Mouse (Mus musculus) erythroblast, embryonic 14.5 days (primary cell): ENCODE measurements around the gene Idh3g. TPM values are rescaled to one million over a fixed set of nuclear protein-coding genes. Genes with fewer than 3 reads are reported as not detected.
"Not testable (repeated sequence)": the region's sequence is repeated elsewhere in the genome, so short reads cannot be mapped to it uniquely, and the experiment has no call there.

Experiments used
- H3K27me3 ChIP-seq: 2 replicates; pipeline ENCODE4 v1.6.1; 2012; ENCODE audit warnings: inconsistent platforms; ENCODE audit not compliant: control insufficient read depth
- H3K36me3 ChIP-seq: 2 replicates; pipeline ENCODE4 v1.6.1; 2012; ENCODE audit warnings: mild to moderate bottlenecking, inconsistent platforms; ENCODE audit not compliant: control insufficient read depth
- H3K4me1 ChIP-seq: 2 replicates; pipeline ENCODE4 v1.6.1; 2012; ENCODE audit warnings: inconsistent platforms; ENCODE audit not compliant: control insufficient read depth
- H3K4me3 ChIP-seq: replicated peaks from 2 replicates; pipeline ENCODE3; 2012; ENCODE audit warnings: moderate library complexity, mild to moderate bottlenecking, inconsistent platforms
- H3K9me3 ChIP-seq: 2 replicates; pipeline ENCODE4 v1.6.1; 2012; ENCODE audit warnings: low read length, inconsistent platforms, mixed read lengths; ENCODE audit not compliant: control insufficient read depth
- GATA1 ChIP-seq: IDR thresholded peaks from 2 replicates; pipeline ENCODE4 v1.6.1; 2012; ENCODE audit warnings: low read length, inconsistent platforms, mixed read lengths
- TAL1 ChIP-seq: IDR thresholded peaks from 3 replicates; pipeline ENCODE4 v1.6.1; 2012; ENCODE audit warnings: low read length, inconsistent platforms, mixed read lengths
- polyA plus RNA-seq: library from polyadenylated mRNA; stranded (reverse); fragments of >175 nt; gene quantifications from 2 replicates; pipeline ENCODE4 v1.2.3, GENCODE M21; 2012

The Idh3g gene
- polyA plus RNA-seq, 1 experiment: 4.3 TPM

DNA sequence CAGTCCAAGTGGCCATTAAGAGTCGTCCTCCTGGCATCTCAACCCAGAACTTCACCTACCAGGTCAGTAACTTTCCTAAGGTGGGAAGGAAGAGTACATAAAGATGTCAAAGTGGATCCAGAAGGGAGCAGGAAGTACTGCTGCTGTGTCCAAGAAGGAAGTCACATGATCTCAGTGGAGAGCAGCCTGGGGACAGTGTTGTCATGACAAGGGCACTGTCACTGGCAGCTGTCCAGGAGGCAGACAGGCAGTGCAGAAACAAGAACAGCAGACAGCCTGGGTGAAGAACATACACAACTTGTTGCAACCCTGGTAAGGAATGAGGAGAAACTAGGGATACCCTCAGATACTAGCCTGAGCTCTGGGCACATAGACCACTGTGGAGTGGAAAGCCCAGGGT lies 21.4 kb downstream of the Idh3g start:
- Histone ChIP-seq H3K36me3 (no peaks in the 10 kb centered on the region), H3K27me3 (no peaks in the 10 kb centered on the region; the same call in 1 of the 2 replicates), H3K4me3 (no peak overlapping the region), H3K9me3 (no peaks in the 10 kb centered on the region), H3K4me1 (no peaks in the 10 kb centered on the region)
- TF ChIP-seq TAL1 (no peak), GATA1 (no peak)

DNA sequence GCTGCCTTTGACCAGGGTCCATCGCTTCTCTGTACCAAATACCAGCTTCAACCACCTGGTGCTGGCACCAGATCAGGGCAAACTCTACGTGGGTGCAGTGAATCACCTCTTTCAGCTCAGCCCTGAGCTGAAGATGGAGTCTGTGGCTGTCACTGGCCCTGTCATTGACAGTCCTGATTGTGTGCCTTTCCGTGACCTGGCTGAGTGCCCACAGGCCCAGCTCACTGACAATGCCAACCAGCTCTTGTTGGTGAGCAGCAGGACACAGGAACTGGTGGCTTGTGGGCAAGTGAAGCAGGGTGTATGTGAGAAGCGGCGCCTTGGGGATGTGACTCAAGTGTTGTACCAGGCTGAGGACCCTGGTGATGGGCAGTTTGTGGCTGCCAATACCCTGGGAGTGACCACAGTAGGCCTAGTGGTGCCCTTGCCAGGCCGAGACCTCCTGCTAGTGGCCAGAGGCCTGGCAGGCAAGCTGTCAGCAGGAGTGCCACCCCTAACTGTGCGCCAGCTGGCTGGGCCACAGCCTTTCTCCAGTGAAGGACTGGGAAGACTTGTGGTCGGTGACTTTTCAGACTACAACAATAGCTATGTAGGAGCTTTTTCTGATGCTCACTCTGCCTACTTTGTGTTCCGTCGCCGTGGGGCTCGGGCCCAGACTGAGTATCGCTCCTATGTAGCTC lies 27.9 kb downstream of the Idh3g start:
- no peaks in the 10 kb centered on the region for H3K9me3 ChIP-seq
- H3K36me3 ChIP-seq: no peaks in the 10 kb centered on the region
- H3K4me1 ChIP-seq: no peaks in the 10 kb centered on the region
- H3K27me3 ChIP-seq: peaks cover 5% of the 10 kb centered on the region; the same call in 1 of the 2 replicates
- TF ChIP-seq GATA1 (no peak), TAL1 (no peak)
- no peak overlapping the region for H3K4me3 ChIP-seq

DNA sequence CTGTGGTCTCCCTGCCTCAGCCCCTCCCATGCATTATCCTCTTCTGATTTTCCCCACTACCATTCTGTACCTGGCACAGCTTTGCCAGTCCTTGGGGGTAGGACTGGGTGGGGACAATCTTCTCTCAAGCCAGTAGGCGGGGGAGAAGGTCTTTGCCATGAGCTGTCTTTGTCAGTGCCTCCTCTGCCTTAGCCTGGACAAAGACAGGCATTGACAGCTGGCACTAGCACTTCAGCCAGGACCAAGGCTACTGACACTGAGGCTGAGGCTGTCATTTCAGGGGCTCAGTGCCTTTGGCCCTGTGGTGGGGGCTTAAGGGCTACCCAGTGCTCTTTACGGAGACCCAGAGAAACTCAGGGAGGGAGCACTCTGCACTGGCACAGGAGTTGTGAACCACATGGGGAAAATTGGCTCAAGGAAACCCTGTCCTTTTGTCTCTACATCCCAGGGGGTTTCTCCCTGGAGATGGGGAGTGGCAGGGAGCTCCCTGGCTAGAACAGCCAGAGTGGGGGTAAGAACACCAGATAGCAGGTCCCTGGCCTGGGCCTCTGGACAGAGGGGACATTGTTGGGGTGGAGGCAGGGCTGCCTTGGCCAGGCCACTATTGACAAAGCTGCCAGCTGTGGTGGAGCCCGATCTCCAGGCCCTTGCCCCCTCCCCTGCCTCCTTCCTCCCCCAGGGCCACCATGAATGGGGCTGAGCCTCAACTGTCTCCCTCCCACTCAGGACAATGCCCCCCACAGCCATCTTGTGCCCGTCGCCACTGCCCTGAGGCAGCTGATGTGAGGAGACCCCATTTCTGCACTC lies 30.2 kb downstream of the Idh3g start, which contains the start of gene Plxnb3:
Gene Plxnb3 (plus strand): TSS at position 757 of the 807 bp plus-strand sequence.
- Histone ChIP-seq H3K4me3 (no peak within 1 kb of the TSS), H3K4me1 (no peaks in the 10 kb centered on the region), H3K27me3 (peaks cover 5% of the 10 kb centered on the region; the same call in 1 of the 2 replicates), H3K36me3 (no peaks in the 10 kb centered on the region), H3K9me3 (no peaks in the 10 kb centered on the region)
- TF ChIP-seq GATA1: no peak
- no peak for TF ChIP-seq TAL1

DNA sequence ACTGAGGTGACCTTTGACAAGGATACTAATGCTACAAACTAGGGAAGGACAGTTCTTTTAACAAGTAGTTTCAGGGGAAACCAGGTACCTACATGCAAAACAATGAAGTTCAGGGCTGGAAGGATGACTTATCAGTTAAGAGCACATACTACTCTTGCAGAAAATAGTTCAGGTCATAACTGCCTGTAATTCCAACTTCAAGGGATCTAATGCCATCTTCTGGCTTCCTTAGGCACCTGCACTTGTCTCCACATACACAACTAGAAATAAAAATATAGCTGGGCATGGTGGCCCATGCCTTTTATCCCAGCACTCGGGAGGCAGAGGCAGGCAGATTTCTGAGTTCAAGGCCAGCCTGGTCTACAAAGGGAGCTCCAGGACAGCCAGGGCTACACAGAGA lies 37.7 kb downstream of the Idh3g start:
- Histone ChIP-seq H3K4me1 (no peaks in the 10 kb centered on the region), H3K36me3 (no peaks in the 10 kb centered on the region), H3K4me3 (no peak overlapping the region), H3K27me3 (no peaks in the 10 kb centered on the region; the same call in 1 of the 2 replicates), H3K9me3 (no peaks in the 10 kb centered on the region)
- no peak for TF ChIP-seq GATA1
- TF ChIP-seq TAL1: no peak

DNA sequence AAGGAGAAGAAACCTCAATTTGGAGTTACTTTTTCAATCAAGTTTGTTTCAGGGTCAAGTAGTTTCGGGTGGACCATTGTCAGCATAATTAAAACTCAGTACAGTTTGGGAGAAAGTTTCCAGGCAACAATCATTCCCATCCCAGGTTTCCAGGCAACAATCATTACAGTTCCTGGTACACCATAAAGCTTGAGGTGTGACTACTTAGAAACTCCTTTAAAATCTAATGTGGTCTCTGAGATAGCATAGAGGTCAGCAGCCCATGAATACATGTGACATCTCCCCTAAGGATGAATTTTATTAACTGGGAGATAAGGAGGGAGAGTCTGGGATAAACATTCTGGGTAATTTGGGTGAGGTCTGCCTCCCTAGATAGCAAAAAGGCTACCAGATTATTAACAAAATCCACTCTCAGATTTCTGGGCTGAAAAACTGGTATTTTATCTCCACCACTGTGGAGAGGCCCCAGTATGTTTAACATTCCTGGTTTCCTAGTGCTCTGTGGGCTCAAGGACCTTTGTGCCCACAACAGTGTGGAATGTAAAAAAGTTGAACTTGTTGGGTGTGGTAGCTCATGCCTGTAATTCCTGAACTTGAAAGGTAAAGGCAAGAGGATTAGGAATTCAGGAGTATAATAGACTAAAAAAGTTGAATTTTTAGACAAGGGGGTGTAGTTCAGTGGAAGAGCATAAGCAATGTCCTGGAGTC lies 41.8 kb downstream of the Idh3g start:
- no peaks in the 10 kb centered on the region for H3K9me3 ChIP-seq
- no peaks in the 10 kb centered on the region for H3K4me1 ChIP-seq
- H3K4me3 ChIP-seq: no peak overlapping the region
- no peaks in the 10 kb centered on the region for H3K27me3 ChIP-seq
- TF ChIP-seq GATA1 (no peak), TAL1 (no peak)
- no peaks in the 10 kb centered on the region for H3K36me3 ChIP-seq

DNA sequence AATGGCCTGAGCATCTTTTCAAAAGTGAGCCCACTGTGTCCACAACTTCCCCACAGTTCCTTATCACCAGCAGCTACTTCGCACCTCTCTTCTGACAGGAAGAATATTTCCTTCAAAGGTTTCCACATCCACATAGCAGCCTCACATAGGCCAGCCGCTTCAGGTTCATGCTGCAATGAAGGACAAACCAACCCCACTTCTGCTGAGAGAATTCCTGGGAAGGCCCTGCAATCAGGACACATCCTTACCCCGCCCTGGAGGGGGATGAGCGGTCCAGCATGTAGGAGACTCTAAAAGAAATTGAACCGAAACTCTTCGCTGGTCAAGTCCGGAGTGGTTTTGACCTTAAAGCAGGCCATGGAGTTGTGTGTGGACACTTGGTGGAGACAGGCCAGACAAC lies 46.9 kb downstream of the Idh3g start:
- not testable (repeated sequence) for H3K9me3 ChIP-seq, H3K27me3 ChIP-seq, H3K36me3 ChIP-seq, H3K4me1 ChIP-seq, H3K4me3 ChIP-seq

DNA sequence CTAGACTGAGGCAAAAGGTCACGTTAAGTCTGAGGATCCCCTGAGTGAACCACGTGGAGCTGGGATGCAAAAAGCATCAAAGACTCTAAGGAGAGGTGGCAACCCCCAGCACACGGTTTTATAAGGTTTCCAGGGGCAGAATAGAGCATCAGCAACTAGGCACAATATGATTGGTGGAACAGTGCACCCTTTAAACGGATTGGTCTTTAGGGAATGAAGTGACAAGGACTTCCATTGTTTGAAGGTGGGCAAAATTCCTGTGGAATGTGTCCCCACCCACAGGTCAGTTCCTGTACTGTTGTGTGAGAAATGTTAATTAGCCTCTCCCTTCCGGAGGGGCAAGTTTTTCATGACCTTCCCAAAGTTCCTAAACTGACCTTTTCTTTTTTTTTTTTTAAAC lies 47.5 kb downstream of the Idh3g start:
- no peaks in the 10 kb centered on the region for H3K4me1 ChIP-seq
- TF ChIP-seq TAL1: no peak
- H3K9me3 ChIP-seq: no peaks in the 10 kb centered on the region
- H3K4me3 ChIP-seq: no peak overlapping the region
- H3K36me3 ChIP-seq: peaks cover 3% of the 10 kb centered on the region; the same call in 1 of the 2 replicates
- no peaks in the 10 kb centered on the region for H3K27me3 ChIP-seq

DNA sequence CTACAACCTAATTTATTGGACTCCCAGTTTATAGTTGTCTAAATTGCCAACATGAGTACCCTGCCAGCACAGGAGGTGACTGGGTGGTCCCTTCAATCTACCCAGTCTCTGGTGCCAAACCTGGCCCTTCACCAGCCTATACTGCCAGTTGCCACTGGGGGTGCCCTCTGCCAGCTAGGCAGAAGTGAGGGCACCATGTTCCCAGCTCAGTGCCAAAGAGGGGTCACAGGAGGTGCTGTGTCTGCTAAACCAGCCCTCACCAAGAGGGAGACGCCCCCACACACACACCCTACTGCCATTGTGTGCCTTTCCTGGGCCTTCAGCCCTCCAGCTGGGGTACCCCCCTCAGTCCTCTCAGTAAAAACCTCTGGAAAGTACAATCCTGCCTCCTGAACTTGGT lies 48.5 kb downstream of the Idh3g start:
- Histone ChIP-seq H3K27me3 (no peaks in the 10 kb centered on the region), H3K4me3 (no peak overlapping the region), H3K36me3 (peaks cover 4% of the 10 kb centered on the region; the same call in 1 of the 2 replicates), H3K4me1 (no peaks in the 10 kb centered on the region), H3K9me3 (no peaks in the 10 kb centered on the region)
- TF ChIP-seq TAL1: no peak
- no peak for TF ChIP-seq GATA1

DNA sequence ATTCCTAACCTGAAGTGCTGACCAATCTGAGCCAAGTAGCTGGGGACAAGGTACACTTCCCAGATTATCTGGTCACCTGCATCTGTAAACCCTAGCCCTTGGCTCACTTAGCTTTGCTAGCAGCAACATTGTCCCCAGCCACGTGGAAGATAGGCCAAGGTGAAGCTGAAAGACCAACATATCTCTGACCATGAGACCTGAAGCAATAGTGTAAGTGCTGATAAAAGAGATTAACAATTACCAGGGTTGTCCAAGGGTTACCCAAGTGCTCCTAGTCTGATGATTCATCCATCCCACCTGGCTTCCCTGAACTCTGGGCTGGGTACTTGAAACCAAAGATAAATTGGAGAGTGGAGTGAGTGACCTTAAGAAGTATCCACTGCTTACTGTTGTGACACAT lies 55.8 kb downstream of the Idh3g start:
- no peak overlapping the region for H3K4me3 ChIP-seq
- H3K9me3 ChIP-seq: no peaks in the 10 kb centered on the region
- H3K27me3 ChIP-seq: no peaks in the 10 kb centered on the region
- no peaks in the 10 kb centered on the region for H3K4me1 ChIP-seq
- H3K36me3 ChIP-seq: peaks cover 22% of the 10 kb centered on the region
- no peak for TF ChIP-seq GATA1
- TF ChIP-seq TAL1: no peak

Other genes starting within 250 kb of the Idh3g start
- 0.10 TPM in 2 replicates for gene Dusp9, start 147.5 kb downstream of the Idh3g start, polyA plus RNA-seq
- gene Pnck, start 126.8 kb downstream of the Idh3g start, polyA plus RNA-seq: not detected in 2 replicates
- gene Slc6a8, start 113.7 kb downstream of the Idh3g start, polyA plus RNA-seq: not detected in 2 replicates
- 1.6 and 1.8 TPM in 2 replicates for gene Bcap31, start 70.7 kb downstream of the Idh3g start, polyA plus RNA-seq
- gene Abcd1, start 70.3 kb downstream of the Idh3g start, polyA plus RNA-seq: 1.6 and 2.2 TPM in 2 replicates
- not detected in 2 replicates for gene Plxnb3, start 29.8 kb downstream of the Idh3g start, polyA plus RNA-seq
- not detected in 2 replicates for gene Srpk3, start 12.5 kb downstream of the Idh3g start, polyA plus RNA-seq
- gene Ssr4, start 131 bp upstream of the Idh3g start, polyA plus RNA-seq: 2.6 and 3.5 TPM in 2 replicates
- 0.02 TPM in 1 of 2 replicates, not detected in the other for gene Pdzd4, start 38.1 kb upstream of the Idh3g start, polyA plus RNA-seq
- not detected in 2 replicates for gene Avpr2, start 105.2 kb upstream of the Idh3g start, polyA plus RNA-seq
- gene L1cam, start 109.2 kb upstream of the Idh3g start, polyA plus RNA-seq: 0.05 and 0.09 TPM in 2 replicates
- 0.27 and 0.38 TPM in 2 replicates for gene Arhgap4, start 135.0 kb upstream of the Idh3g start, polyA plus RNA-seq
- 17.2 and 21.3 TPM in 2 replicates for gene Naa10, start 135.0 kb upstream of the Idh3g start, polyA plus RNA-seq
- 0.91 and 3.1 TPM in 2 replicates for gene Renbp, start 144.0 kb upstream of the Idh3g start, polyA plus RNA-seq
- 13.7 and 22.5 TPM in 2 replicates for gene Hcfc1, start 179.5 kb upstream of the Idh3g start, polyA plus RNA-seq
- 16.2 and 16.9 TPM in 2 replicates for gene Irak1, start 237.0 kb upstream of the Idh3g start, polyA plus RNA-seq